Mouse (Mus musculus): ENCODE measurements around the gene Nudt16l1.

Nudt16l1 gene

GRCm38 (mm10) chr16:4913783-4914735, 24.5 kb upstream of the Nudt16l1 start:
- peak; percentile 68 for DNase-seq (ENCODE audit: low read depth)

GRCm38 (mm10) chr16:4915931-4916330, 22.6 kb upstream of the Nudt16l1 start:
- no peak for DNase-seq (ENCODE audit: low read depth)

- DNase-seq (ENCODE audit: low read depth), result no peak
Measured at GRCm38 (mm10) chr16:4916608-4917007, 22.0 kb upstream of the Nudt16l1 start.

GRCm38 (mm10) chr16:4920556-4920955, 18.0 kb upstream of the Nudt16l1 start:
- DNase-seq (ENCODE audit: low read depth), result no peak

GRCm38 (mm10) chr16:4922481-4922880, 16.1 kb upstream of the Nudt16l1 start:
- no peak for DNase-seq (ENCODE audit: low read depth)

GRCm38 (mm10) chr16:4923996-4924395, 14.6 kb upstream of the Nudt16l1 start:
- no peak for DNase-seq (ENCODE audit: low read depth)

- no peak for DNase-seq (ENCODE audit: low read depth)
Measured at GRCm38 (mm10) chr16:4927967-4928366, 10.6 kb upstream of the Nudt16l1 start.

- DNase-seq (ENCODE audit: low read depth), result no peak
Measured at GRCm38 (mm10) chr16:4928474-4928873, 10.1 kb upstream of the Nudt16l1 start.

GRCm38 (mm10) chr16:4932429-4932828, 6.1 kb upstream of the Nudt16l1 start:
- DNase-seq (ENCODE audit: low read depth), result no peak

- no peak for DNase-seq (ENCODE audit: low read depth)
Measured at GRCm38 (mm10) chr16:4935430-4935829, 3.1 kb upstream of the Nudt16l1 start.

- no peak for DNase-seq (ENCODE audit: low read depth)
Measured at GRCm38 (mm10) chr16:4935931-4936703, 2.4 kb upstream of the Nudt16l1 start.

GRCm38 (mm10) chr16:4937351-4938190, 990 bp upstream of the Nudt16l1 start:
- DNase-seq (ENCODE audit: low read depth), result no peak

- DNase-seq (ENCODE audit: low read depth), result peak; percentile 87
Measured at GRCm38 (mm10) chr16:4938989-4939388, 428 bp downstream of the Nudt16l1 start.

- no peak for DNase-seq (ENCODE audit: low read depth)
Measured at GRCm38 (mm10) chr16:4939412-4939811, 851 bp downstream of the Nudt16l1 start.

GRCm38 (mm10) chr16:4940311-4940850, 1.8 kb downstream of the Nudt16l1 start:
- no peak for DNase-seq (ENCODE audit: low read depth)

- DNase-seq (ENCODE audit: low read depth), result no peak
Measured at GRCm38 (mm10) chr16:4941016-4941415, 2.5 kb downstream of the Nudt16l1 start.

- no peak for DNase-seq (ENCODE audit: low read depth)
Measured at GRCm38 (mm10) chr16:4942868-4943267, 4.3 kb downstream of the Nudt16l1 start.

- DNase-seq (ENCODE audit: low read depth), result no peak
Measured at GRCm38 (mm10) chr16:4943431-4943830, 4.9 kb downstream of the Nudt16l1 start.

- DNase-seq (ENCODE audit: low read depth), result no peak
Measured at GRCm38 (mm10) chr16:4945415-4945814, 6.9 kb downstream of the Nudt16l1 start.

- no peak for DNase-seq (ENCODE audit: low read depth)
Measured at GRCm38 (mm10) chr16:4946155-4946554, 7.6 kb downstream of the Nudt16l1 start.

- DNase-seq (ENCODE audit: low read depth), result no peak
Measured at GRCm38 (mm10) chr16:4947378-4947777, 8.8 kb downstream of the Nudt16l1 start.

GRCm38 (mm10) chr16:4956609-4957008, 18.0 kb downstream of the Nudt16l1 start:
- no peak for DNase-seq (ENCODE audit: low read depth)

Measured in c-Kit-positive CD71-positive TER-119-negative erythroid progenitor cells, embryonic 14.5 days (primary cell).